Mouse (Mus musculus) G1E-ER4 (cell line): Measurements from ENCODE around the gene Kars. TPM values are rescaled to one million over a fixed set of nuclear protein-coding genes. Genes with fewer than 3 reads are reported as not detected.

Source experiments
- GATA1 ChIP-seq: IDR thresholded peaks from one replicate; pipeline ENCODE4 v1.8.0; 2012; ENCODE audit warnings: low read length, inconsistent platforms
- polyA plus RNA-seq: library from polyadenylated mRNA; stranded (reverse); fragments of >175 nt; gene quantifications from 2 replicates; pipeline ENCODE4 v1.2.3, GENCODE M21; 2012

The Kars gene
- polyA plus RNA-seq = 93.2 and 121 TPM in 2 replicates

GRCm38 (mm10) chr8:112010997-112011815, at the start of gene Kars, which contains the start of gene Terf2ip:
Gene Kars, minus strand, starts transcription at chr8:112011323.
Gene Terf2ip, plus strand, starts transcription at chr8:112011398.
- TF ChIP-seq GATA1 = no peak

GRCm38 (mm10) chr8:112054456-112054855, 43.3 kb upstream of the Kars start:
- TF ChIP-seq GATA1 = no peak

GRCm38 (mm10) chr8:112051537-112051936, 40.4 kb upstream of the Kars start:
- TF ChIP-seq GATA1 = no peak

- TF ChIP-seq GATA1 = no peak
Measured at GRCm38 (mm10) chr8:112049984-112050383, 38.9 kb upstream of the Kars start.

GRCm38 (mm10) chr8:112048293-112048692, 37.2 kb upstream of the Kars start:
- TF ChIP-seq GATA1 = no peak

GRCm38 (mm10) chr8:112045896-112046295, 34.8 kb upstream of the Kars start:
- no peak for TF ChIP-seq GATA1

- TF ChIP-seq GATA1 = no peak
Measured at GRCm38 (mm10) chr8:112045182-112045581, 34.1 kb upstream of the Kars start.

GRCm38 (mm10) chr8:112037521-112037920, 26.4 kb upstream of the Kars start:
- no peak for TF ChIP-seq GATA1

- TF ChIP-seq GATA1 = no peak
Measured at GRCm38 (mm10) chr8:112034603-112035002, 23.5 kb upstream of the Kars start.

- no peak for TF ChIP-seq GATA1
Measured at GRCm38 (mm10) chr8:112033071-112033470, 21.9 kb upstream of the Kars start.

- TF ChIP-seq GATA1 = no peak
Measured at GRCm38 (mm10) chr8:112030663-112031062, 19.5 kb upstream of the Kars start.

GRCm38 (mm10) chr8:112029455-112029854, 18.3 kb upstream of the Kars start:
- TF ChIP-seq GATA1 = no peak

GRCm38 (mm10) chr8:112014936-112015335, 3.8 kb upstream of the Kars start, which contains the start of gene Gm6793:
Gene Gm6793, minus strand, starts transcription at chr8:112015036.
- no peak for TF ChIP-seq GATA1

GRCm38 (mm10) chr8:112011816-112012242, 706 bp upstream of the Kars start:
- no peak for TF ChIP-seq GATA1

- no peak for TF ChIP-seq GATA1
Measured at GRCm38 (mm10) chr8:112009558-112009957, 1.6 kb downstream of the Kars start.

GRCm38 (mm10) chr8:112007669-112008068, 3.5 kb downstream of the Kars start:
- TF ChIP-seq GATA1 = peak; percentile 49

- no peak for TF ChIP-seq GATA1
Measured at GRCm38 (mm10) chr8:112005601-112006000, 5.5 kb downstream of the Kars start.
